Mouse (Mus musculus) ES-Bruce4 (cell line): ENCODE measurements around the gene Polr2b.

Source experiments
- CTCF ChIP-seq: IDR thresholded peaks from one replicate; pipeline ENCODE4 v1.8.1; 2011; ENCODE audit warnings: low read depth, low read length
- POLR2A ChIP-seq: IDR thresholded peaks from one replicate; pipeline ENCODE4 v1.8.1; 2011; ENCODE audit warnings: low read length; ENCODE audit not compliant: insufficient read depth

GRCm38 (mm10) chr5:77285685-77286084 lies 24.3 kb upstream of the Polr2b start:
- TF ChIP-seq CTCF: no peak
- TF ChIP-seq POLR2A: no peak
